Mouse (Mus musculus): ENCODE data around the gene 9330182O14Rik.

The 9330182O14Rik gene

DNA sequence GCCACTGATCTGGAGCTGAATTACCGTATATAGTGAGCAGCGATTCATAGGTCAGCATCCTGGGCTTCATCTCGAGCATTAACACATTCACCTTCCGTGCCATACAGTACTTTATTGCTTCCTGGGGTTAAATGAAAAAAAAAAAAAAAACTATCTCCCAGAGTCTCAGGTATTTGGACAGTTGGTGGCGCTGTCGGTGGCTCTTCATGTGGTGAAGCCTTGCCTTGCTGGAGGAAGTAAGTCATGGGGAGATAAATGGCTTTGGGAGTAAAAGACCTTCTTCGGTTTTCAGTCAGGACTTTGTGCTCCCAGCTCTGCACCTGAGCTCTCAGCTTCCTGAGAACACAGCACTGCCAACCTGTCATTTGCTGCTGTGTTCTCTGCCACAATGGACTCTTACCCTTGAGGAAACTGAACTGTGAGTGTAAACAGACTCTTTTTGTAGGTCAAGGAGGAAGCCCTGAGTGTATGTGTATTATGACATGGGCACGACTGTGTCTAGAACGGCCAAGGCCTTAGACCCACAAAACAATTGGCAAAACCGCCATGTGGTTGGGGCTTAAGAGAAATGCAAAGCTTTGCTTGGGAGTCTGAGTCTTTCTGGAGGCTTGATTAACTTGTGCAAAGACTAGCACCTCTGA, at the start of gene 9330182O14Rik:
TSS of gene 9330182O14Rik (plus strand) at position 214 of the 641 bp plus-strand sequence.
- no peak for DNase-seq (ENCODE audit: low spot score)

- no peak for DNase-seq (ENCODE audit: low spot score)
Measured at GRCm38 (mm10) chr15:40103304-40103703, 30.9 kb upstream of the 9330182O14Rik start.

DNA sequence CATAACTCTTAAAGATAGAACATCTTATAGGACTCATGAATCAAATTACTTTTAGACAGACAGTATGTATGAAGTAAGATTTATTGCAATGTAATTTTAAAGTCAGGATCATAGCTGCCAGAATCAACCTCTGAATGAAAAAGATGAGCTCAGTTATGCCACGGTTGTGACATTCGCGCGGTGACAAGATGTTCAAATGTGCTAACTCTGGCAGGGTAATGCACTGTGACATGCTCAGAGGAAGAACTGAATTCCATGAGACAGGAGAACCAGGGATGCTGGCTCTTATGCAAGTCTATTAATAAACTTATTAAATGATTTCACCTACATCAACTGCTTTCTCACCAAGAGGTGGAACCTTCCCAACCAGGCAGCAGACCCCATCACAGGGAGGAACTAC, 28.5 kb upstream of the 9330182O14Rik start:
- no peak for DNase-seq (ENCODE audit: low spot score)

- no peak for DNase-seq (ENCODE audit: low spot score)
Measured at GRCm38 (mm10) chr15:40113888-40114576, 20.1 kb upstream of the 9330182O14Rik start.

GRCm38 (mm10) chr15:40114600-40115271, 19.4 kb upstream of the 9330182O14Rik start:
- no peak for DNase-seq (ENCODE audit: low spot score)

DNA sequence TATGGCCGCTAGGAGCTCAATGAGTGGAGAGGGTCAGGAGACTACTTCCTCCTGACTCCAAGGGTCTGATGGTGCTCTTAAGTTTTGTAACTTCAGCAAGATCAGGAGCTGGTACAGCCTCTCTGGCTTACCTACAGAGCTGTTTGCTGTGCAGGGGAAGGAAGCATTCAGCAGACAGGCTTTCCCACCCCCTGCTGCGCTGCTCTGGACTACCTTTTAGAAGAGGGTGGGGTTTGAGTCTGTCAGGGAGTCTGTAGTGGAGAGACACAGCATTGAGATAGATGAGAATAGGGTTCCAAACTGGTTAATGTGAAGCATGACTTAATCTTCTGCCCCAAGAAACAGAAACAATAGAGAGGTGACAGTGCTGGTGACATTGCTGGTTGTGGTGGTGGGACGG, 17.8 kb upstream of the 9330182O14Rik start:
- no peak for DNase-seq (ENCODE audit: low spot score)

- no peak for DNase-seq (ENCODE audit: low spot score)
Measured at GRCm38 (mm10) chr15:40124211-40124953, 9.8 kb upstream of the 9330182O14Rik start.

DNA sequence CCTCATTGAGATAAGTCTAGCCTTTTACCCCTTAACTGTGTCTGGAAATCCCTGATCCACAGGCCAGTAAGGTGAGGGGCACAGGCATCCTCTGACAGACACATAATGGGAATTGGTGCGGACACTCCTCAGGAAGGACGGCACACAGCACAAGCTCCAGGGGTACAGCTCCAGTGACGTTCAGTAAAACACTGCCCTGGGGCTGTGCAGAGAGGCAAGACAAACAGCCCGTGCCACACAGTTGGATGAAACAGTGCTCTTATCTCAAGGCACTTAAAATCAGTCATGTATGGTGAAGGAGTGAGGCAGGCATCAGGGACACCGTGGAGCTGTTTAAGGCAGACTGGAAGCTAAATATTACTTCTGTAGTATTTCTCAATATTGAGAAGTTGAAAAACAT, 4.7 kb upstream of the 9330182O14Rik start:
- no peak for DNase-seq (ENCODE audit: low spot score)

GRCm38 (mm10) chr15:40130880-40131478, 3.2 kb upstream of the 9330182O14Rik start:
- peak; percentile 53 for DNase-seq (ENCODE audit: low spot score)

DNA sequence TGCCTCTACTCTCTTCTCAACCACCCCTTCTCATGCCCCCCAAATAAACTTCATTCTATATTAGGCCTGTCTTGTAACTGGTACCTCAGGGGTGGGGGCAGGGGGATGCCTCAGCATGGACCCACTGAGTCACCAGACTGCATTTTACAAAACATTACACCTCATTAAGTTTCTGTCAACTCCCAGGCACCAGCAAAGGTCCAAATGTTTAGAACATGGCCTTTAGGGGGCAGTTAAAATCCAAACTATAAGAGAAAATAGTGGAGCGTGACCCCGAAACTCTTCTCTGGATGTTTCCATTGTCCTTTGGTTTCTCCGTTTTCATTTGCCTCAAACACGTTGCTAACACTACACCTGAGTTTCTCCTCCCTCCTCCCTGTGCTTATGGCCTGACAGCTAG, 1.8 kb upstream of the 9330182O14Rik start:
- DNase-seq (ENCODE audit: low spot score), result no peak

DNA sequence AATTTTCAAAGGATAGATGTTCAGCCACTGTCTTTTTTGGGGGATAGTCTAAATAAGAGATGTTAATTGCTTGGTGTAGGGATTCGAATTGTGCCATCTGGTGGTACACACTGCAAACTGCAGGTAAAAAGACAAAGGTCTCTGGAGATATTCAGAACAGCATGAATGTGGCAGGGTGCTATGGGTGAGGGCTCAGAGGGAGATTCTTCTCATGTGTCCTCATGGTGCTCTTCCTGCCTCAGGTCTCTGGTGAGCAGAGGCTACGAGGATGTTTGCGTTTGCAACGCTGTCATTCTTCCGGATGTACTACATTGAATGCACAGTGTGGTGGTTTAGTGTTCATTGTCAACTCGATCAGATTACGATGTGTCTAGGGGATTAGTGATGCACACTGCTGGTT, 10.1 kb downstream of the 9330182O14Rik start:
- no peak for DNase-seq (ENCODE audit: low spot score)

DNA sequence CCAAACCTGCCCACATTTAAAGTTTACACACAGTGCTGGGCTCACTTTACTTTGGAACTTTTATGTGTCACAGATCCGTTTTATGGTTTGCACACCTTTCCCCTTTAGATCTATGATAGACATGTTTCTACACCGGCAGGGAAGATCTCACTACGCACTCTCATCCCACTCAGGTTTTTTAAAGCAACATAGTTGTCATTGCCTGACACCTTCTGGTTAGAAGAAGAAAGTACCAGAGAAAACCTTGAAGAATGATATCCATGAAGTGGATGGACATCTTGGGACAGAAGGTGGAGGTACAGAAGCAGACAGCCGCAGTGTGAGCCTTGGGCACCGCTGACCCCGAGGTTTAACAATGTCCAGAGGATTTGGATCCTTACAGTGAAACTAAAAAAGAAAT, 23.5 kb downstream of the 9330182O14Rik start:
- DNase-seq (ENCODE audit: low spot score), result no peak

GRCm38 (mm10) chr15:40166560-40167275, 32.6 kb downstream of the 9330182O14Rik start:
- DNase-seq (ENCODE audit: low spot score), result peak; percentile 43

DNA sequence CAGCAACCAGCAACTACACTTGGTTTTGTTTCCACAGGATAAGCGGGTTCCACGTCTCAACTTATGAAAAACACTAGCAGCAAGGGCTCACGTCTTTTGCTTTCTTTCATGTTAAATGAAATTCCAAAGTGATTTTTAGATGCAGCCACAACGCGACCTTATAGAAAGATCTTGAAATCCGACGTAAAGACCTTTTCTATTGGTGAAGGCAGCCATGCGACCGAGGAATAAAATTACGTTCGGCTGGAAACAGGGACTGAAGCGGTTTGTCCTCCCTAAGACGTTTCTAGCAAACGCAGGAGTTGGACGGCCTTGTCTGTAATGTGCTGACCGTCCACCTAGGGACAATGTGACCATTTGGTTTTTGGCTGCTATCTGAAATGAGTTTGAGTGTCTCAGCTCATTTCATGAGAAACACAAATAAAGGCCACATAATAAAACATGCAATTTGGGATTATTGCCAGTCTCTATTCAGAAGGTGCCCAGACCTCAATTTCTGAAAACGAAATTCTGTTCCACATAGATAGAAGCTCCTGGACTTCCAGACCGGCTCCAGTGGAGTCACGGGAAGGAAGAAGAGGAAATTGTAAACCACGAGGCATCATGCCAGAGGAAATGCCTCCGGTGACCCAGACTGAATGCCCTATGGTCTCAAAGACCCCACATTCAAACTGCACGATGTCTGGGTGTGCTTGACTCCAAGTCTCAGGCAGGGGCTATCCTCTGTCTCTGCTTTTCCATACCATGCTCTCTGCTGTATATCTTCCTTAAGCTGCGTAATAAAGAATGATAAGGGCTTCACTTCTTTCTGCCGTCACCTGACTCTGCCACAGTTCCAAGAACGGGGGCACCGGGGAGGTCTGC, 33.3 kb downstream of the 9330182O14Rik start:
- DNase-seq (ENCODE audit: low spot score), result no peak

DNA sequence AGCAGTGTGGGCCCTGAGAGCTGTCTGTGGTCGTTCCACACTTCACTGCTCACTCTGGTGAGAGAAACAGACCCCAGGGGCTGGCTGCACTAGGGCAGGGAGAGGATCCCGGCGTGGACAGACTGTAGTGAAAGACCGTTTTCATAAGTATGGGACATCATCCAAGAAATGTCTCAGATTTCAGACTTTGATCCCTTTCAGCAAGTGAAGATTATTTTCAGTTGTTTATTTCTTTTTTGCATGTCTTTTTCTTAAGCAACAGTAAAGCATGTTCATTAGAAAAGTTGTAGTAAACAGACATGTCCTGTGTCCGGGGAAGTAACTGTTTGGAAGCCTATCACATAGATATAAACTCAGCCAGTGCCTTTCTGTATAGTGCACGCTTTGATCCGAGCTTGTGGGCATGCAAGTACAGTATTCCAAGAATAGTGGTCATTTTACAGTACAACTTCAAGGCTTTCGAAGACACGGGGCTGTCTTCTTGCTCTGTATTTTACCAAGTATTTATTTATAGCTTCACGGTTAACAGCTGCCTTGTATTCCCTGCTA, 34.0 kb downstream of the 9330182O14Rik start:
- peak; percentile 1 for DNase-seq (ENCODE audit: low spot score)

DNA sequence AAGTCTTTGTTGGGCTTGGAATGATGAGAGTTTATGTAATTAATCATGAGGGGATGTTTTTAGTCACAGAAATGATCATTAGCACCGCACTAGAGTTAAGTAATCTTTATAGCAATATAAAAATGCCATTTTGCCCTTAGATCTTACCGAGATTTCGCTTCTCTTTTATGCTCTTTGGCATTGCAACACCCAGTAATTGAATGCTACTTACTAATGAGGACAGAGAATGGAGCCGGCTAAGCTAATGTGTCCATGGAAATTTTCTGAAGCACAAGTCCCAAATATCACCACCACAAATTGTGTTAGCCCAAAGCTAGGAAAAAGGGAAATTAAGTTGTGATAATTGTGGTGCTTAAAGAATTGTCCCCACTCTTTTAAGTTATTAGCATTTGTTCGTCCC, 34.9 kb downstream of the 9330182O14Rik start:
- no peak for DNase-seq (ENCODE audit: low spot score)

DNA sequence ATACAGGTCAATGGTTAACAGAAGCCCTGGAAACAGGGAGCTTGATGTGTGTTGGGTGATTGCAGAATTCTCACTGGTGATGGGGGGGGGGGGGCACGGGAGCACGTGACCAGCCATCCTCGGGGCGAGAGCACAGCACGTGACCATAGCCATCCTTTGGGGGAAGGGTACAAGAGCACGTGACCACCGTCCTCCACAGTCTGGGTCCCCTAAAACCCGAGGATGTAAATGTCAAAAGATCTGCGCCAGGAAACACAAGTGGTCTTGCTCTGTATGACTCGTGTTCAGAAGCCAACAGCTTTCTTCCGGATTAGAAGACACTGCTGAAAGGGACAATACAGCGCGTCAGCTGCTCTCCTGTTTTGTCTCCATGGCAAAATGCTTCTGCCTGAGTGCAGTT, 35.5 kb downstream of the 9330182O14Rik start:
- no peak for DNase-seq (ENCODE audit: low spot score)

DNA sequence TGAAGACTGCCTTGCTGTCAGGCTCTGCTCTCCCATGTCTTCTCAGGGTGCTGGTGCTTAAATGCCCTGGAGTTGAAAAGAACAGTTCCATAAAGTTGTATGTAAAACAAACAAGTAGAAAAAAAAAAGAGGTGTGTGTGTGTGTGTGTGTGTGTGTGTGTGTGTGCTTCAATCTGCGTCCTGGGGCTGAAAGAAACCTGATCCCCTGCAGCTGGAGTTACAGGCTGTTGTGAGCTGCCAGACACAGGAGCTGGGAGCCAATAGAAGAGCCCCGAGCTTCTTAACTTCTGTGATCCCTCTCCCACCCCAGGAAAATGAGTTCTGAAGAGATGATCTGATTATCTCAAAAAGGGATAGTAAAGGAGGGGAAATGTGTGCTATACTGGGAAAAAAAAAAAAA, 45.3 kb downstream of the 9330182O14Rik start:
- DNase-seq (ENCODE audit: low spot score), result no peak

GRCm38 (mm10) chr15:40187017-40187416, 52.9 kb downstream of the 9330182O14Rik start:
- no peak for DNase-seq (ENCODE audit: low spot score)

All from lung, postnatal 25 days (tissue).